Mouse (Mus musculus) spleen, adult 18-20 months (tissue): ENCODE measurements around the gene Fancl.

Source experiments
- DNase-seq, 2 experiments: peaks; one replicate each; pipeline ENCODE4 v3.0.0; 2022; ENCODE audit warnings: mixed read lengths in 2 of 2

Gene Fancl

DNA sequence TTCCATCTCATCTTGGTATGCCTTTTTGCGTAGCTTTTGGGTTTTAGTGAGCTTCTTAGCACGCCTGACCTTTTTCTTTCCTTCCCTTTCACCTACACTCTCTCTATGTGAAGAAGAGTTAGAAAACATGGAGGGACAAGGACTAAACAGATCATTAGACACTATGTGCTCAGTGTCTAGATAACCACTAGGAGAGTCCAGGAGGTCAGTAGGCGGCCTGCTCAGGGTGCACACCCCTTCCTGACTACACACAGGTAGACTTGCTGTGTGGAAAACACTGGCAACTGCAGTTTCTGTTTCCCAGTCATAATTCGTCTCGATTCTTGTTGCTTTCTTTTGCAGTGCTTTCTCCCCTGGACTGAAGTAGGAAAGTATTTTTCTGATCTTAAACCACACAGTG is 110.0 kb downstream of the Fancl start:
- DNase-seq, result no peak

DNA sequence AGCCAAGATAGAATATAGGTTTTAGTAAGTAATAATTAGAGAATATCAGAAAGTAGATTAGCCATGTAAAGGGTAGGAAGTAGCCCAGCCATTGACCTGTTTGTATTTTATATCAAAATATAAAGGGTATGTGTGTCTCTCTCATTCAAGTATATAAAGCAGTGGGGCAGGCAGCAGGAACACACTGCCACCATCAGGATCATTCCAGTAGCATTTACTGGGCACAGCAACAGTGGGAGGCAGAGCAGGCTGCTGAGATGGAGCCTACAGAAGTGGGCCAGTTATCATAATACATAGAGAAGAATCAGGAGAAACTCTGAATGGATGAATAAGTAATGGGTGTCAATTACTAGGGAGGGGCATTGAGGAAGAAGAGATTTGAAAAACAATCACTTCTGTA is 127.7 kb downstream of the Fancl start:
- DNase-seq, result no peak

GRCm38 (mm10) chr11:26516086-26516485 is 130.2 kb downstream of the Fancl start:
- no peak for DNase-seq

DNA sequence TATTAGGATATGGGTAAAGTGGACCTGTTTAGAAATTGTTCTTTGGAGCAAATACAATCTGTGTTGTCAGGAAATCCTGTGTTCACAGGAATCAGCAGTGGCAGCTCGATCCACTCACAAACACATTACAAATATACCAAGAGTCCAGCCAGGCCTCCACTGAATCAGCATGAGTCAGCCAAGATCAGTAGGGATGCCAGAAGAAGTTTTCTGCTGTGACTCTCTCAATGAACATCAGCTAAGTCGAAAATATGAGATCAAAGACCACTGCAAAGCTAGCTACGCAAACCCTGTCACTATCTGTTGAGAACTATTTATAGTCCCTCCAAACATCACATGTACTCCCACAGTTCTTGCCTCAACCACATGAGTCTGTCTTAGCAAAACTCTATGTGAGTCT is 133.1 kb downstream of the Fancl start:
- no peak for DNase-seq
